Mouse (Mus musculus): Measurements from ENCODE around the gene Fbxo47. TPM values are rescaled to one million over a fixed set of nuclear protein-coding genes. Genes with fewer than 3 reads are reported as not detected.
"Not testable (repeated sequence)": the region's sequence is repeated elsewhere in the genome, so short reads cannot be mapped to it uniquely, and the experiment has no call there.

Fbxo47 gene
- polyA plus RNA-seq, 1 experiment from 2014 or later: 0.62 TPM

- DNase-seq: peak; percentile 82
- ATAC-seq (ENCODE audit: low FRiP score, low TSS enrichment): 0 out of 2 replicates have a peak, but pooled peaks have one; percentile 48
- Histone ChIP-seq H3K9ac (replicated peaks; ENCODE audit: low read length) (peak within 1 kb of the TSS; percentile 70), H3K4me3 (replicated peaks; ENCODE audit: low read depth, low read length) (peak within 1 kb of the TSS; percentile 57), H3K4me1 (ENCODE audit: control insufficient read depth, insufficient read depth, low read length) (peaks cover 16% of the 10 kb centered on the region), H3K36me3 (ENCODE audit: control insufficient read depth, insufficient read depth, low read length) (peaks cover 23% of the 10 kb centered on the region), H3K27ac (replicated peaks; ENCODE audit: low read depth, low read length) (peak within 1 kb of the TSS; percentile 92), H3K4me2 (ENCODE audit: low read length) (peak within 1 kb of the TSS; percentile 65), H3K27me3 (ENCODE audit: control insufficient read depth, insufficient read depth, low read length) (no peaks in the 10 kb centered on the region), H3K9me3 (ENCODE audit: control insufficient read depth, low read length) (no peaks in the 10 kb centered on the region)
- WGBS: 4% methylated on average over 6 of the region's 6 CpGs
Measured at GRCm38 (mm10) chr11:97840539-97840954, 43.4 kb downstream of the Fbxo47 start, which contains the start of gene B230217C12Rik. TSS of gene B230217C12Rik (plus strand) at chr11:97840780.

GRCm38 (mm10) chr11:97840135-97840490 is 43.8 kb downstream of the Fbxo47 start:
- H3K9ac ChIP-seq (replicated peaks; ENCODE audit: low read length): peak overlapping the region; percentile 70
- no peaks in the 10 kb centered on the region for H3K27me3 ChIP-seq (ENCODE audit: control insufficient read depth, insufficient read depth, low read length)
- peaks cover 16% of the 10 kb centered on the region for H3K4me1 ChIP-seq (ENCODE audit: control insufficient read depth, insufficient read depth, low read length)
- H3K27ac ChIP-seq (replicated peaks; ENCODE audit: low read depth, low read length): peak overlapping the region; percentile 92
- WGBS: 72% methylated on average over 2 of the region's 2 CpGs
- ATAC-seq (ENCODE audit: low FRiP score, low TSS enrichment) (no peak), DNase-seq (no peak)
- H3K4me2 ChIP-seq (ENCODE audit: low read length): peak overlapping the region; percentile 65
- no peaks in the 10 kb centered on the region for H3K9me3 ChIP-seq (ENCODE audit: control insufficient read depth, low read length)
- peak overlapping the region; percentile 57 for H3K4me3 ChIP-seq (replicated peaks; ENCODE audit: low read depth, low read length)
- peaks cover 26% of the 10 kb centered on the region for H3K36me3 ChIP-seq (ENCODE audit: control insufficient read depth, insufficient read depth, low read length)

GRCm38 (mm10) chr11:97839441-97840134 is 44.4 kb downstream of the Fbxo47 start:
- DNase-seq (no peak), ATAC-seq (ENCODE audit: low FRiP score, low TSS enrichment) (no peak)
- Histone ChIP-seq H3K9me3 (ENCODE audit: control insufficient read depth, low read length) (no peaks in the 10 kb centered on the region), H3K4me1 (ENCODE audit: control insufficient read depth, insufficient read depth, low read length) (peaks cover 16% of the 10 kb centered on the region), H3K9ac (replicated peaks; ENCODE audit: low read length) (0 out of 2 replicates have a peak overlapping the region, but pooled peaks have one; percentile 16), H3K4me3 (replicated peaks; ENCODE audit: low read depth, low read length) (no peak overlapping the region; the same call in 1 of the 2 replicates), H3K27me3 (ENCODE audit: control insufficient read depth, insufficient read depth, low read length) (no peaks in the 10 kb centered on the region), H3K27ac (replicated peaks; ENCODE audit: low read depth, low read length) (peak overlapping the region; percentile 92; the same call in 1 of the 2 replicates), H3K36me3 (ENCODE audit: control insufficient read depth, insufficient read depth, low read length) (peaks cover 31% of the 10 kb centered on the region), H3K4me2 (ENCODE audit: low read length) (no peak overlapping the region; the same call in 1 of the 2 replicates)
- WGBS: 63% methylated on average over 11 of the region's 11 CpGs

- no peak for ATAC-seq (ENCODE audit: low FRiP score, low TSS enrichment)
Measured at GRCm38 (mm10) chr11:97838779-97839440, 45.0 kb downstream of the Fbxo47 start.

GRCm38 (mm10) chr11:97837641-97838149 is 46.3 kb downstream of the Fbxo47 start:
- DNase-seq (no peak), ATAC-seq (ENCODE audit: low FRiP score, low TSS enrichment) (no peak)
- Histone ChIP-seq H3K4me2 (ENCODE audit: low read length) (no peak overlapping the region), H3K36me3 (ENCODE audit: control insufficient read depth, insufficient read depth, low read length) (peaks cover 46% of the 10 kb centered on the region), H3K27me3 (ENCODE audit: control insufficient read depth, insufficient read depth, low read length) (no peaks in the 10 kb centered on the region), H3K9ac (replicated peaks; ENCODE audit: low read length) (no peak overlapping the region), H3K4me1 (ENCODE audit: control insufficient read depth, insufficient read depth, low read length) (peaks cover 16% of the 10 kb centered on the region), H3K9me3 (ENCODE audit: control insufficient read depth, low read length) (no peaks in the 10 kb centered on the region), H3K4me3 (replicated peaks; ENCODE audit: low read depth, low read length) (no peak overlapping the region), H3K27ac (replicated peaks; ENCODE audit: low read depth, low read length) (no peak overlapping the region)
- WGBS: 88% methylated on average over 7 of the region's 7 CpGs

More at GRCm38 (mm10) chr11:97838779-97839440, 45.0 kb downstream of the Fbxo47 start:
- Histone ChIP-seq H3K27ac (replicated peaks; ENCODE audit: low read depth, low read length) (no peak overlapping the region), H3K9ac (replicated peaks; ENCODE audit: low read length) (0 out of 2 replicates have a peak overlapping the region, but pooled peaks have one; percentile 16), H3K9me3 (ENCODE audit: control insufficient read depth, low read length) (no peaks in the 10 kb centered on the region), H3K4me3 (replicated peaks; ENCODE audit: low read depth, low read length) (no peak overlapping the region), H3K4me1 (ENCODE audit: control insufficient read depth, insufficient read depth, low read length) (peaks cover 16% of the 10 kb centered on the region), H3K4me2 (ENCODE audit: low read length) (no peak overlapping the region), H3K27me3 (ENCODE audit: control insufficient read depth, insufficient read depth, low read length) (no peaks in the 10 kb centered on the region), H3K36me3 (ENCODE audit: control insufficient read depth, insufficient read depth, low read length) (peaks cover 38% of the 10 kb centered on the region)
- WGBS: 41% methylated on average over 10 of the region's 10 CpGs
- DNase-seq: no peak

GRCm38 (mm10) chr11:97837051-97837450 is 46.9 kb downstream of the Fbxo47 start:
- WGBS: 77% methylated on average over 9 of the region's 9 CpGs
- H3K9me3 ChIP-seq (ENCODE audit: control insufficient read depth, low read length); H3K4me2 ChIP-seq (ENCODE audit: low read length); DNase-seq; ATAC-seq (ENCODE audit: low FRiP score, low TSS enrichment); H3K27ac ChIP-seq (replicated peaks; ENCODE audit: low read depth, low read length); H3K4me3 ChIP-seq (replicated peaks; ENCODE audit: low read depth, low read length); H3K9ac ChIP-seq (replicated peaks; ENCODE audit: low read length); H3K27me3 ChIP-seq (ENCODE audit: control insufficient read depth, insufficient read depth, low read length): not testable (repeated sequence)
- H3K36me3 ChIP-seq (ENCODE audit: control insufficient read depth, insufficient read depth, low read length): peaks cover 52% of the 10 kb centered on the region
- peaks cover 11% of the 10 kb centered on the region for H3K4me1 ChIP-seq (ENCODE audit: control insufficient read depth, insufficient read depth, low read length)

- H3K36me3 ChIP-seq (ENCODE audit: control insufficient read depth, insufficient read depth, low read length): peaks cover 56% of the 10 kb centered on the region
- H3K9ac ChIP-seq (replicated peaks; ENCODE audit: low read length): no peak overlapping the region
- 62% methylated on average over 8 of the region's 8 CpGs for WGBS
- H3K9me3 ChIP-seq (ENCODE audit: control insufficient read depth, low read length): no peaks in the 10 kb centered on the region
- H3K27me3 ChIP-seq (ENCODE audit: control insufficient read depth, insufficient read depth, low read length): no peaks in the 10 kb centered on the region
- no peak overlapping the region for H3K27ac ChIP-seq (replicated peaks; ENCODE audit: low read depth, low read length)
- no peak overlapping the region for H3K4me3 ChIP-seq (replicated peaks; ENCODE audit: low read depth, low read length)
- H3K4me2 ChIP-seq (ENCODE audit: low read length): no peak overlapping the region
- peaks cover 7% of the 10 kb centered on the region for H3K4me1 ChIP-seq (ENCODE audit: control insufficient read depth, insufficient read depth, low read length)
- no peak for DNase-seq
- no peak for ATAC-seq (ENCODE audit: low FRiP score, low TSS enrichment)
Measured at GRCm38 (mm10) chr11:97836541-97836940, 47.4 kb downstream of the Fbxo47 start.

- WGBS: 77% methylated on average over 15 of the region's 15 CpGs
- H3K36me3 ChIP-seq (ENCODE audit: control insufficient read depth, insufficient read depth, low read length): peaks cover 74% of the 10 kb centered on the region
- ATAC-seq (ENCODE audit: low FRiP score, low TSS enrichment) (no peak), DNase-seq (no peak)
- H3K9me3 ChIP-seq (ENCODE audit: control insufficient read depth, low read length): no peaks in the 10 kb centered on the region
- H3K27me3 ChIP-seq (ENCODE audit: control insufficient read depth, insufficient read depth, low read length): no peaks in the 10 kb centered on the region
- no peaks in the 10 kb centered on the region for H3K4me1 ChIP-seq (ENCODE audit: control insufficient read depth, insufficient read depth, low read length)
- H3K4me2 ChIP-seq (ENCODE audit: low read length): no peak overlapping the region
- H3K27ac ChIP-seq (replicated peaks; ENCODE audit: low read depth, low read length): no peak overlapping the region
- H3K4me3 ChIP-seq (replicated peaks; ENCODE audit: low read depth, low read length): no peak overlapping the region
- no peak overlapping the region for H3K9ac ChIP-seq (replicated peaks; ENCODE audit: low read length)
Measured at GRCm38 (mm10) chr11:97833352-97833751, 50.6 kb downstream of the Fbxo47 start.
